Mouse (Mus musculus): ENCODE data around the gene Fam20c. TPM values are rescaled to one million over a fixed set of nuclear protein-coding genes. Genes with fewer than 3 reads are reported as not detected.
A peak's percentile ranks its signal among the peaks of the same experiment; 100 is the strongest.

The Fam20c gene
- not detected in 2 replicates for polyA plus RNA-seq (2012; ENCODE audit: insufficient read depth, insufficient read length, low replicate concordance, missing spikeins)

GRCm38 (mm10) chr5:138754303-138755120 lies at the start of gene Fam20c:
TSS of gene Fam20c (plus strand) at chr5:138754514.
- H3K27ac ChIP-seq (ENCODE audit: insufficient read depth, low read depth, low read length), result peak within 1 kb of the TSS; percentile 91
- no peak for TF ChIP-seq CTCF (IDR thresholded peaks at IDR 0.05; ENCODE audit: insufficient read depth, low read depth, low read length)
- peak; percentile 88 for TF ChIP-seq POLR2A (IDR thresholded peaks at IDR 0.05; ENCODE audit: insufficient read depth, low read depth, low read length)

GRCm38 (mm10) chr5:138707367-138707766 lies 46.9 kb upstream of the Fam20c start:
- TF ChIP-seq POLR2A (IDR thresholded peaks at IDR 0.05; ENCODE audit: insufficient read depth, low read depth, low read length) (no peak), CTCF (IDR thresholded peaks at IDR 0.05; ENCODE audit: insufficient read depth, low read depth, low read length) (no peak)
- Histone ChIP-seq H3K4me1 (ENCODE audit: control insufficient read depth, insufficient read depth, low read length) (peaks cover 8% of the 10 kb centered on the region), H3K27ac (ENCODE audit: insufficient read depth, low read depth, low read length) (no peak overlapping the region), H3K4me3 (ENCODE audit: insufficient read depth, low read depth, low read length) (no peak overlapping the region)

More at GRCm38 (mm10) chr5:138754303-138755120, at the start of gene Fam20c:
- WGBS, result under 1% methylated on average over 90 of the region's 98 CpGs
- Histone ChIP-seq H3K4me3 (ENCODE audit: insufficient read depth, low read depth, low read length) (peak within 1 kb of the TSS; percentile 80), H3K4me1 (ENCODE audit: control insufficient read depth, insufficient read depth, low read length) (peaks cover 35% of the 10 kb centered on the region)

GRCm38 (mm10) chr5:138708591-138708990 lies 45.7 kb upstream of the Fam20c start:
- no peak overlapping the region for H3K27ac ChIP-seq (ENCODE audit: insufficient read depth, low read depth, low read length)
- TF ChIP-seq CTCF (IDR thresholded peaks at IDR 0.05; ENCODE audit: insufficient read depth, low read depth, low read length) (no peak), POLR2A (IDR thresholded peaks at IDR 0.05; ENCODE audit: insufficient read depth, low read depth, low read length) (no peak)
- peaks cover 6% of the 10 kb centered on the region for H3K4me1 ChIP-seq (ENCODE audit: control insufficient read depth, insufficient read depth, low read length)
- no peak overlapping the region for H3K4me3 ChIP-seq (ENCODE audit: insufficient read depth, low read depth, low read length)

- WGBS, result 25% methylated on average over 14 of the region's 14 CpGs
- no peak overlapping the region for H3K27ac ChIP-seq (ENCODE audit: insufficient read depth, low read depth, low read length)
These were observed 38.7 kb upstream of the Fam20c start for GRCm38 (mm10) chr5:138715561-138716095.

GRCm38 (mm10) chr5:138720329-138721190 lies 33.8 kb upstream of the Fam20c start:
- WGBS, result 41% methylated on average over 13 of the region's 13 CpGs
- Histone ChIP-seq H3K4me1 (ENCODE audit: control insufficient read depth, insufficient read depth, low read length) (peaks cover 15% of the 10 kb centered on the region), H3K4me3 (ENCODE audit: insufficient read depth, low read depth, low read length) (no peak overlapping the region), H3K27ac (ENCODE audit: insufficient read depth, low read depth, low read length) (no peak overlapping the region)
- TF ChIP-seq CTCF (IDR thresholded peaks at IDR 0.05; ENCODE audit: insufficient read depth, low read depth, low read length), result no peak
- TF ChIP-seq POLR2A (IDR thresholded peaks at IDR 0.05; ENCODE audit: insufficient read depth, low read depth, low read length), result no peak

More at GRCm38 (mm10) chr5:138715561-138716095, 38.7 kb upstream of the Fam20c start:
- Histone ChIP-seq H3K4me3 (ENCODE audit: insufficient read depth, low read depth, low read length) (no peak overlapping the region), H3K4me1 (ENCODE audit: control insufficient read depth, insufficient read depth, low read length) (peaks cover 13% of the 10 kb centered on the region)
- no peak for TF ChIP-seq CTCF (IDR thresholded peaks at IDR 0.05; ENCODE audit: insufficient read depth, low read depth, low read length)
- TF ChIP-seq POLR2A (IDR thresholded peaks at IDR 0.05; ENCODE audit: insufficient read depth, low read depth, low read length), result no peak

- H3K4me3 ChIP-seq (ENCODE audit: insufficient read depth, low read depth, low read length), result no peak overlapping the region
- TF ChIP-seq CTCF (IDR thresholded peaks at IDR 0.05; ENCODE audit: insufficient read depth, low read depth, low read length), result no peak
- no peak for TF ChIP-seq POLR2A (IDR thresholded peaks at IDR 0.05; ENCODE audit: insufficient read depth, low read depth, low read length)
- WGBS, result 94% methylated on average over 5 of the region's 5 CpGs
- H3K27ac ChIP-seq (ENCODE audit: insufficient read depth, low read depth, low read length), result 0 out of 2 replicates have a peak overlapping the region, but pooled peaks have one; percentile 12
- peaks cover 13% of the 10 kb centered on the region for H3K4me1 ChIP-seq (ENCODE audit: control insufficient read depth, insufficient read depth, low read length)
These were observed 29.9 kb upstream of the Fam20c start for GRCm38 (mm10) chr5:138724417-138724816.

- H3K27ac ChIP-seq (ENCODE audit: insufficient read depth, low read depth, low read length), result no peak overlapping the region
- H3K4me1 ChIP-seq (ENCODE audit: control insufficient read depth, insufficient read depth, low read length), result peaks cover 12% of the 10 kb centered on the region
- no peak overlapping the region for H3K4me3 ChIP-seq (ENCODE audit: insufficient read depth, low read depth, low read length)
- no peak for TF ChIP-seq POLR2A (IDR thresholded peaks at IDR 0.05; ENCODE audit: insufficient read depth, low read depth, low read length)
- 47% methylated on average over 7 of the region's 7 CpGs for WGBS
These were observed 29.2 kb upstream of the Fam20c start for GRCm38 (mm10) chr5:138725151-138725550.

- no peak for TF ChIP-seq CTCF (IDR thresholded peaks at IDR 0.05; ENCODE audit: insufficient read depth, low read depth, low read length)
- no peak for TF ChIP-seq POLR2A (IDR thresholded peaks at IDR 0.05; ENCODE audit: insufficient read depth, low read depth, low read length)
- WGBS, result 89% methylated on average over 5 of the region's 5 CpGs
- H3K4me3 ChIP-seq (ENCODE audit: insufficient read depth, low read depth, low read length), result no peak overlapping the region
- no peaks in the 10 kb centered on the region for H3K4me1 ChIP-seq (ENCODE audit: control insufficient read depth, insufficient read depth, low read length)
- no peak overlapping the region for H3K27ac ChIP-seq (ENCODE audit: insufficient read depth, low read depth, low read length)
These were observed 23.5 kb upstream of the Fam20c start for GRCm38 (mm10) chr5:138730863-138731262.

All from olfactory bulb, adult 2 months (tissue).